In the genomic region with DNA sequence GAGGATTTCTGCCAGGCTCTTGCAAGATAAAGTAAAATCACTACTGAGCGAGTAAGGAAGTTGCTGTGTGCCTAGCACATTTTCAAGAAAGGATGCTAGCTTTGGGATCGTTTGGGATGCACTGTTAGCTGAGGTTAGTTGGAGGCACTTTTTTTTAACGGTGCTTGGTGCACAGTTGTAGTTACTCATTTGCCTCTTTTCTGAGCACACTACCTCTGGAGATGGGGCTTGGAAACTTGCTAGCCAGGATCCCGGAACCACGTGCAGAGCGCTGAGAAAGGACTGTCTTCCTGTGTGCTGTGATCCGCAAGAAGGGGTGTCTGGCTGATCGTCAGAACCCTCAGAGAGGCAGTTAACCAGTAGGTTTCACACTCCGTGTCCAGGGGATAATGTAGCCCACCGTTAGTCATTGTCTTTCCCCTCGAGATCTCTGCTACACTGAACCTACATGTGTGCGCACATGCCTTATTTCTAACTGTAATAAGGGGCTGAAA, we compare ENCODE assay signal across 8 mouse cellular contexts. TPM values are rescaled to one million over a fixed set of nuclear protein-coding genes. Genes with fewer than 3 reads are reported as not detected.
DNase-seq lines count a peak whose midpoint lies in the region; ATAC-seq and TF ChIP-seq lines count a peak whose summit lies in the region.

No protein-coding gene starts in this region.

- ATAC-seq in heart, postnatal 0 days (ENCODE audit: insufficient read depth, low read depth): no peak
- no peak for ATAC-seq in embryonic facial prominence, embryonic 12.5 days (ENCODE audit: insufficient number of reproducible peaks, insufficient read depth, low FRiP score, low TSS enrichment)
- peak; percentile 37; the same call in 1 of the 2 replicates for ATAC-seq in kidney, embryonic 14.5 days (ENCODE audit: low FRiP score, low TSS enrichment)
- ATAC-seq in midbrain, postnatal 0 days (ENCODE audit: low FRiP score): no peak

- no peak for TF ChIP-seq EP300 in heart, postnatal 0 days (IDR thresholded peaks at IDR 0.05; ENCODE audit: low read depth)

- H3K27ac ChIP-seq in heart, postnatal 0 days (ENCODE audit: low read depth): no peak overlapping the region
- H3K27ac ChIP-seq in embryonic facial prominence, embryonic 12.5 days: no peak overlapping the region
- no peak overlapping the region for H3K27ac ChIP-seq in kidney, embryonic 14.5 days (ENCODE audit: low read depth, low read length)
- H3K27ac ChIP-seq in midbrain, postnatal 0 days (ENCODE audit: low read depth, low read length): no peak overlapping the region

- no peaks in the 10 kb centered on the region for H3K36me3 ChIP-seq in heart, postnatal 0 days (replicated peaks; ENCODE audit: control insufficient read depth, insufficient read depth, low read length)
- no peaks in the 10 kb centered on the region for H3K36me3 ChIP-seq in embryonic facial prominence, embryonic 12.5 days
- no peaks in the 10 kb centered on the region for H3K36me3 ChIP-seq in kidney, embryonic 14.5 days (ENCODE audit: control insufficient read depth, insufficient read depth, low read length)
- no peaks in the 10 kb centered on the region for H3K36me3 ChIP-seq in midbrain, postnatal 0 days (ENCODE audit: insufficient read depth, low read length)

- TF ChIP-seq CTCF in heart, postnatal 0 days (IDR thresholded peaks at IDR 0.05; ENCODE audit: low read depth): no peak
- TF ChIP-seq CTCF in midbrain, postnatal 0 days (IDR thresholded peaks at IDR 0.05): no peak

- intact Hi-C loops in heart, postnatal 36 days (cut with DNase I): no loop called here
- intact Hi-C loops in left cerebral cortex, postnatal 25 days (cut with DNase I): no loop called here

- peaks cover 27% of the 10 kb centered on the region for H3K27me3 ChIP-seq in heart, postnatal 0 days (ENCODE audit: control insufficient read depth, insufficient read depth, low read length)
- peaks cover 7% of the 10 kb centered on the region for H3K27me3 ChIP-seq in embryonic facial prominence, embryonic 12.5 days
- H3K27me3 ChIP-seq in kidney, embryonic 14.5 days (ENCODE audit: control insufficient read depth, insufficient read depth, low read length): peaks cover 7% of the 10 kb centered on the region
- no peaks in the 10 kb centered on the region for H3K27me3 ChIP-seq in midbrain, postnatal 0 days (ENCODE audit: insufficient read depth, low read length)

- H3K4me2 ChIP-seq in heart, postnatal 0 days (ENCODE audit: low read depth, low read length): peak overlapping the region; percentile 72
- H3K4me2 ChIP-seq in embryonic facial prominence, embryonic 12.5 days (replicated peaks): peak overlapping the region; percentile 78
- peak overlapping the region; percentile 89 for H3K4me2 ChIP-seq in kidney, embryonic 14.5 days (replicated peaks; ENCODE audit: low read depth, low read length)
- H3K4me2 ChIP-seq in midbrain, postnatal 0 days (ENCODE audit: low read depth, low read length, poor library complexity, severe bottlenecking): peak overlapping the region; percentile 72

- no peak for DNase-seq in heart, postnatal 0 days (ENCODE audit: low spot score)
- DNase-seq in heart, postnatal 36 days: no peak
- DNase-seq in midbrain, postnatal 0 days (ENCODE audit: low spot score): no peak
- no peak for DNase-seq in left cerebral cortex, postnatal 25 days (ENCODE audit: low spot score in 2 of 2)
- DNase-seq in cerebellum, adult 9-11 months: no peak
- DNase-seq in cerebellum, postnatal 4 days (ENCODE audit: low spot score in 2 of 2): no peak

- peaks cover 14% of the 10 kb centered on the region for H3K4me1 ChIP-seq in heart, postnatal 0 days (ENCODE audit: control insufficient read depth, insufficient read depth)
- H3K4me1 ChIP-seq in embryonic facial prominence, embryonic 12.5 days: peaks cover 17% of the 10 kb centered on the region
- H3K4me1 ChIP-seq in kidney, embryonic 14.5 days (ENCODE audit: control insufficient read depth, insufficient read depth, low read length): peaks cover 5% of the 10 kb centered on the region; the same call in 1 of the 2 replicates
- H3K4me1 ChIP-seq in midbrain, postnatal 0 days (ENCODE audit: insufficient read depth, low read length): peaks cover 5% of the 10 kb centered on the region

- peak overlapping the region; percentile 43 for H3K4me3 ChIP-seq in heart, postnatal 0 days (ENCODE audit: low read depth, low read length)
- H3K4me3 ChIP-seq in embryonic facial prominence, embryonic 12.5 days: peak overlapping the region; percentile 43
- H3K4me3 ChIP-seq in kidney, embryonic 14.5 days (ENCODE audit: low read length): peak overlapping the region; percentile 41
- H3K4me3 ChIP-seq in midbrain, postnatal 0 days (ENCODE audit: low read depth, low read length): peak overlapping the region; percentile 32

- H3K9me3 ChIP-seq in heart, postnatal 0 days (replicated peaks; ENCODE audit: control insufficient read depth, low read length): no peaks in the 10 kb centered on the region
- no peaks in the 10 kb centered on the region for H3K9me3 ChIP-seq in embryonic facial prominence, embryonic 12.5 days
- H3K9me3 ChIP-seq in kidney, embryonic 14.5 days (ENCODE audit: control insufficient read depth, low read length): no peaks in the 10 kb centered on the region
- no peaks in the 10 kb centered on the region for H3K9me3 ChIP-seq in midbrain, postnatal 0 days (ENCODE audit: low read length)

- no peak overlapping the region; the same call in 1 of the 2 replicates for H3K9ac ChIP-seq in heart, postnatal 0 days (replicated peaks; ENCODE audit: low read depth, low read length)
- no peak overlapping the region for H3K9ac ChIP-seq in embryonic facial prominence, embryonic 12.5 days
- H3K9ac ChIP-seq in kidney, embryonic 14.5 days (ENCODE audit: low read depth, low read length): peak overlapping the region; percentile 52
- no peak overlapping the region for H3K9ac ChIP-seq in midbrain, postnatal 0 days (replicated peaks; ENCODE audit: low read length, poor library complexity, severe bottlenecking)

- WGBS in heart, postnatal 0 days: 18% methylated on average over 12 of the region's 12 CpGs
- WGBS in embryonic facial prominence, embryonic 12.5 days: 16% methylated on average over 12 of the region's 12 CpGs
- WGBS in kidney, embryonic 14.5 days: 10% methylated on average over 12 of the region's 12 CpGs
- whole genome bisulfite sequencing in midbrain, postnatal 0 days: 10% methylated on average over 12 of the region's 12 CpGs

RNA-seq across cellular contexts. Expression of gene Car12, which starts 0.6 kb away (rescaled TPM):
- total RNA-seq in heart, postnatal 0 days (2014; rRNA removed; ENCODE audit: low replicate concordance): 0.27 and 2.5 TPM in 2 replicates
- polyA plus RNA-seq in heart, postnatal 0 days (2015; fragmentation: Nextera tagmentation; extraction: Ambion mirVana): 0.15 and 0.20 TPM in 2 replicates
- not detected for total RNA-seq in heart, postnatal 36 days (2021)
- 5.1 and 7.9 TPM in 2 replicates for polyA plus RNA-seq in embryonic facial prominence, embryonic 12.5 days (2016; fragmentation: Nextera tagmentation; extraction: Ambion mirVana)
- polyA plus RNA-seq in kidney, embryonic 14.5 days (2014; fragmentation: Nextera tagmentation; extraction: Ambion mirVana): 3.2 and 4.2 TPM in 2 replicates
- 2.8 and 6.6 TPM in 2 replicates for total RNA-seq in midbrain, postnatal 0 days (2014; rRNA removed)
- polyA plus RNA-seq in midbrain, postnatal 0 days (2015; fragmentation: Nextera tagmentation; extraction: Ambion mirVana): 0.32 and 0.79 TPM in 2 replicates
- total RNA-seq in left cerebral cortex, postnatal 25 days (2021): 10 to 100 TPM; 11.8 to 15.0 TPM
